Mouse (Mus musculus) brown adipose tissue, adult 24 weeks (tissue): Measurements from ENCODE around the gene Olfr1331. TPM values are rescaled to one million over a fixed set of nuclear protein-coding genes. Genes with fewer than 3 reads are reported as not detected.
"Not testable (repeated sequence)": the region's sequence is repeated elsewhere in the genome, so short reads cannot be mapped to it uniquely, and the experiment has no call there.

Experiments used
- H3K27ac ChIP-seq: fragments of 200-500 bp; replicated peaks from 2 replicates; pipeline ENCODE4 v1.5.1; 2012; ENCODE audit warnings: low read depth, mild to moderate bottlenecking, low read length
- H3K4me1 ChIP-seq: fragments of 200-500 bp; 2 replicates; pipeline ENCODE4 v1.6.1; 2012; ENCODE audit warnings: low read length, mixed read lengths; ENCODE audit not compliant: control insufficient read depth, insufficient read depth, insufficient read length
- H3K4me3 ChIP-seq: fragments of 200-500 bp; 2 replicates; pipeline ENCODE4 v1.5.1; 2012; ENCODE audit warnings: low read depth, mild to moderate bottlenecking, low read length, moderate library complexity; ENCODE audit not compliant: insufficient read depth
- polyA plus RNA-seq: library from polyadenylated mRNA; stranded (reverse); fragments of >200 nt; gene quantifications from 2 replicates; pipeline ENCODE4 v1.2.4, GENCODE M21; 2012; ENCODE audit not compliant: missing spikeins, insufficient read depth, insufficient read length

Olfr1331 gene
- not detected in 2 replicates for polyA plus RNA-seq

DNA sequence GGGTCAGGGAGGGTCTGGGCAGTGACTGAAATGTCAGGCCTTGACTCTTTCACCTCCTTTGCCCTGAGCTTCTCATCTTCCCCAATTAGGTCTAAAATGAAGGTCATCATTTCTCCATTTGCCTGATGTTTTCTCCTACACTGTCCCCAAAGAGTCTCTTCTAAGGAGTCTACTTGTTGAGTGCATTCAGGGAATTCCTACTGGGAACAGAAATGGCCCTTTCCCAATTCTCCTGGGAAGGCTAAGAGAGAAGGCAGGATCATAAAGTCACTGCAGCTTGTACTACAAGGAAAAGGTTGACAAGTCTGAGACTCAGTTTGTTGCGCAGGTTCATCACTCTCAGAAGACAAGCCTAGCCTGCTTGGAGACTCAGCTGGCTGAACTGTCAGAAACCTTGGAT lies at the start of gene Olfr1331:
Gene Olfr1331 (plus strand): TSS at position 301 of the 400 bp plus-strand sequence.
- Histone ChIP-seq H3K4me3 (no peak within 1 kb of the TSS), H3K4me1 (no peaks in the 10 kb centered on the region), H3K27ac (no peak within 1 kb of the TSS)

DNA sequence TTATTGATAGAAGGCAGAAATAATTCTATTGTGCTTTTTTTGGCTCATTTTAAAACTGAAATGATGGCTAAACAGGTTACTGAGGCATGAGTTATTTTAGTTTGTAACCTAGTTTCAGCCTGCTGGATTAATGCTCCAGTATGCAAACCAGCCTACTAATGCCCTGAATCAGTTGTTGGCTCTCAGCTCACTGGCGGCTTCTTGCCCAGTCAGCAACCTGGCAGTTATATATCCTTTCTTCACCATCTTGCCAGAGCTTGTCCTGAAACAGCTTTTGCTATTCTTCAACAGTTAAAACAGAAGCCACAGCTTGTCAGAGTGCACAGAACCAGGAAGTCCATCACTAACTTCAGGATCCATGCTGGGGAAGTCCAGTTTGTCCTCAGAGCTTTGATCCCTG lies 45.5 kb upstream of the Olfr1331 start:
- H3K4me3 ChIP-seq, result no peak overlapping the region
- no peak overlapping the region for H3K27ac ChIP-seq
- no peaks in the 10 kb centered on the region for H3K4me1 ChIP-seq

DNA sequence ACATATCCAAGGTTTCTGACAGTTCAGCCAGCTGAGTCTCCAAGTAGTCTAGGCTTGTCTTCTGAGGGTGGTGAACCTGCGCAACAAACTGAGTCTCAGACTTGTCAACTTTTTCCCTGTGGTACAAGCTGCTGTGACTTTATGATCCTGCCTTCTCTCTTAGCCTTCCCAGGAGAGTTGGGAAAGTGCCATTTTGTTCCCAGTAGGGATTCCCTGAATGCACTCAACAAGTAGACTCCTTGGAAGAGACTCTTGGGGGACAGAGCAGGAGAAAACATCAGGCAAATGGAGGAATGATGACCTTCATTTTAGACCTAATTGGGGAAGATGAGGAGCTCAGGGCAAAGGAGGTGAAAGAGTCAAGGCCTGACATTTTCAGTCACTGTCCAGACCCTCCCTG lies 28.3 kb upstream of the Olfr1331 start, which contains the start of gene Olfr1333:
Gene Olfr1333 (minus strand): TSS at position 101 of the 400 bp plus-strand sequence.
- no peaks in the 10 kb centered on the region for H3K4me1 ChIP-seq
- no peak within 1 kb of the TSS for H3K27ac ChIP-seq
- H3K4me3 ChIP-seq, result no peak within 1 kb of the TSS

DNA sequence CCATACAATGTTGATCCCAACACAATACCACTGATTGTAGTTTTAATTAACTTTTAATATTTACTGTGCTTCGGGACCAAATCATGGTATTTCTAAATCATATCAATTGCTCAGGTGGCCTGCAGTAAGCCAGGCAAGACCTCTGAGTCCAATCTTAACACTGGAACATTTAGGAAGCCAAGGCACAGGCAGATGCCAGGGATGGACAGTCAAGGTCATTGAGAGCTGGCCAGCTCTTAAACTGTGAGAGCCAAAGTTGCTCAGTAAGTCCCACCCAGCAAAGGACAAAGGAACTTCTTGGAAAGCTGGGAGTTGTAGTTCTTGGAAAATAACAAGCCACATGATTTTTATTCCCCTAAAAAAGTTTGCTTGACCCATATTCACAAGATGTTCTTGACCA lies 2.7 kb upstream of the Olfr1331 start:
- no peak overlapping the region for H3K4me3 ChIP-seq
- no peak overlapping the region for H3K27ac ChIP-seq
- no peaks in the 10 kb centered on the region for H3K4me1 ChIP-seq

- Histone ChIP-seq H3K4me3 (no peak overlapping the region), H3K4me1 (no peaks in the 10 kb centered on the region), H3K27ac (no peak overlapping the region)
Measured at GRCm38 (mm10) chr4:118862704-118863103, 1.7 kb upstream of the Olfr1331 start.

DNA sequence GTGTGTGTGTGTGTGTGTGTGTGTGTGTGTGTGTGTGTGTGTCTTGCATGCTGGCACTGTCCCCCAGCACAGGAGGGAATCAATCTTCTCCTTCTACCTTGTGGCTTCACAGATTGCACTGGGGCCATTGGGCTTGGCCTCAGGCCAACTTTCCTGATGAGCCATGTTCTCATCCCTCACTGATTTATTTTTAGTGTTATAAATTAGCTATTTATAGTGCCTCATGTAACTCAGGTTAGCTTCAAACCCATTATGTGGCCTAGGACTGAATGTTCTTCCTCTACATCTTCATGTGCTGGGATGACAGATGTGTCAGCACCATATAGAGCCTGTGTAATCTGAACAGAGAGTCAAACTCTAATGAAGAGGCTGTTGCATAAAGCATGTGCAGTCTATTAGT lies 3.1 kb downstream of the Olfr1331 start:
- Histone ChIP-seq H3K27ac (no peak overlapping the region), H3K4me3 (no peak overlapping the region), H3K4me1 (no peaks in the 10 kb centered on the region)

GRCm38 (mm10) chr4:118888297-118888696 lies 23.8 kb downstream of the Olfr1331 start, which contains the start of gene Olfr1330:
TSS of gene Olfr1330 (plus strand) at chr4:118888597.
- Histone ChIP-seq H3K27ac (no peak within 1 kb of the TSS), H3K4me3 (no peak within 1 kb of the TSS), H3K4me1 (no peaks in the 10 kb centered on the region)

DNA sequence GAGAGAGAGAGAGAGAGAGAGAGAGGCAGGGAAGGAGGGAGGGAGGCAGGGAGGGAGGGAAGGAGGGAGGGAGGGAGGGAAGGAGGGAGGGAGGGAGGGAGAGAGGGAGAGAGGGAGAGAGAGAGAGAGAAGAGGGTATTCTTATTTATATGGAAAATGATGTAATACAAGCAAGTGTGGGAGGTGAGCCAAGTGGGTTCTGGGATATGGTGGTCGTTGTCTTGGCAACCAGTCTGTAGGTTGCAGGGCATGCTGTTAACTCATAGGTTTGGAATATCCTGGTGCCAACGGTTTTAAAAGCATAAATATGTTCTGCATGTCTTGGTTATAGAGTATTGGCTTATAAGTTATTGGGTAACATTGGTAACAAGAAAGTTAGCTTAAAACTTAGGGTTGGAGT lies 37.5 kb downstream of the Olfr1331 start:
- no peak overlapping the region for H3K4me3 ChIP-seq
- H3K4me1 ChIP-seq, result no peaks in the 10 kb centered on the region
- H3K27ac ChIP-seq, result no peak overlapping the region

GRCm38 (mm10) chr4:118917365-118917764 lies 52.9 kb downstream of the Olfr1331 start, which contains the start of gene Olfr1329:
TSS of gene Olfr1329 (minus strand) at chr4:118917465.
- not testable (repeated sequence) for H3K27ac ChIP-seq, H3K4me3 ChIP-seq, H3K4me1 ChIP-seq

Other genes with a start within 250 kb of the Olfr1331 start
- gene Cfap57, start 243.9 kb upstream of the Olfr1331 start, polyA plus RNA-seq, result not detected in 2 replicates
- 45.1 and 47.8 TPM in 2 replicates for gene Ebna1bp2, start 243.8 kb upstream of the Olfr1331 start, polyA plus RNA-seq
- gene Olfr62, start 205.7 kb upstream of the Olfr1331 start, polyA plus RNA-seq, result not detected in 2 replicates
- gene Olfr1342, start 171.9 kb upstream of the Olfr1331 start, polyA plus RNA-seq, result not detected in 2 replicates
- gene Olfr1341, start 161.1 kb upstream of the Olfr1331 start, polyA plus RNA-seq, result not detected in 2 replicates
- gene Olfr1340, start 144.5 kb upstream of the Olfr1331 start, polyA plus RNA-seq, result not detected in 2 replicates
- not detected in 2 replicates for gene Olfr1339, start 132.5 kb upstream of the Olfr1331 start, polyA plus RNA-seq
- not detected in 2 replicates for gene Olfr1338, start 105.9 kb upstream of the Olfr1331 start, polyA plus RNA-seq
- gene Olfr1337, start 82.1 kb upstream of the Olfr1331 start, polyA plus RNA-seq, result not detected in 2 replicates
- not detected in 2 replicates for gene Olfr1335, start 54.7 kb upstream of the Olfr1331 start, polyA plus RNA-seq
- not detected in 2 replicates for gene Olfr1333, start 28.4 kb upstream of the Olfr1331 start, polyA plus RNA-seq
- gene Olfr1330, start 23.9 kb downstream of the Olfr1331 start, polyA plus RNA-seq, result not detected in 2 replicates
- gene Olfr1329, start 52.8 kb downstream of the Olfr1331 start, polyA plus RNA-seq, result not detected in 2 replicates
- gene Olfr1328, start 74.0 kb downstream of the Olfr1331 start, polyA plus RNA-seq, result not detected in 2 replicates
- not detected in 2 replicates for gene Lao1, start 96.9 kb downstream of the Olfr1331 start, polyA plus RNA-seq
- gene Slc2a1, start 244.1 kb downstream of the Olfr1331 start, polyA plus RNA-seq, result 2.8 and 7.4 TPM in 2 replicates